Mouse (Mus musculus) lung, adult 2 months (tissue): ENCODE results near the gene Dgcr6. TPM values are rescaled to one million over a fixed set of nuclear protein-coding genes. Genes with fewer than 3 reads are reported as not detected.

Source experiments
- DNase-seq: peaks from one replicate; pipeline ENCODE4 v3.0.0; 2022
- H3K4me1 ChIP-seq: fragments of 200-500 bp; 2 replicates; pipeline ENCODE4 v1.6.1; 2011; ENCODE audit warnings: low read length; ENCODE audit not compliant: control insufficient read depth, insufficient read depth
- H3K4me3 ChIP-seq: fragments of 200-500 bp; replicated peaks from 2 replicates; pipeline ENCODE3; 2011; ENCODE audit warnings: low read depth, mild to moderate bottlenecking, control low read depth, low read length; ENCODE audit errors: extremely low read depth
- CTCF ChIP-seq: fragments of 200-500 bp; IDR thresholded peaks from 2 replicates; pipeline ENCODE4 v1.5.1; 2011; ENCODE audit warnings: mild to moderate bottlenecking, low read length, control low read depth; ENCODE audit not compliant: insufficient read depth
- POLR2A ChIP-seq: fragments of 200-500 bp; IDR thresholded peaks from 2 replicates; pipeline ENCODE4 v1.6.1; 2011; ENCODE audit warnings: low read depth, mild to moderate bottlenecking, control low read depth, low read length, borderline replicate concordance; ENCODE audit errors: extremely low read depth
- WGBS: fragments of 180-500 bp; shearing (Covaris S2); methylation state at CpG from one replicate; pipeline ENCODE4 v1.1.7; 2018; 5-methylcytosine and 5-hydroxymethylcytosine counted together
- polyA plus RNA-seq: library from polyadenylated mRNA; depleted of rRNA; stranded (reverse); fragments of >200 nt; gene quantifications from 2 replicates; pipeline ENCODE4 v1.2.3, GENCODE M21; 2012; rRNA removed

The Dgcr6 gene
- polyA plus RNA-seq, 1 experiment = 59.2 TPM

GRCm38 (mm10) chr16:18108221-18108966, 55.7 kb downstream of the Dgcr6 start:
- H3K4me1 ChIP-seq = no peaks in the 10 kb centered on the region
- WGBS = 54% methylated on average over 5 of the region's 5 CpGs
- H3K4me3 ChIP-seq = no peak overlapping the region
- peak; percentile 94 for TF ChIP-seq CTCF
- no peak for TF ChIP-seq POLR2A
- peak; percentile 70 for DNase-seq

DNA sequence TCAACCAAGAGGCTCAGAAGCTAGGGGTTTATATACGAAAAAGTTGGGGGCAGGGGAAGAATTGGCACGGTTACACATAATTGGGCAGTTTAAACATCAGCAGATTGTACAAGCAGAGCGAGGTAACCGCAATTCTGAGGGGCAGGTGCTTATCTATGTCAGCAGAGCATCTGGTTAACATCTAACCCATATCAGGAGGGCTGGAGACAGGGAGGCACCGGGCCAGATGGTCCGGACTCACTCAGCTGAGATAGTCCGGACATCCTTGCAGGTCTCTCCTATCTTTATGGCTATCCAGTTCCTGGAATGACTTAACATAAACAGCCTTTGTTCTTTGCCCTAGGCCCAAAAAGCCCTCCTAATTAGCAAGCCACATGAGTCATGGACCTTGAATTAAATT, 58.4 kb downstream of the Dgcr6 start:
- no peaks in the 10 kb centered on the region for H3K4me1 ChIP-seq
- TF ChIP-seq CTCF = no peak
- WGBS = 81% methylated on average over 7 of the region's 7 CpGs
- H3K4me3 ChIP-seq = no peak overlapping the region
- DNase-seq = no peak

- DNase-seq = no peak
- H3K4me3 ChIP-seq = no peak overlapping the region
- 65% methylated on average over 4 of the region's 4 CpGs for WGBS
- H3K4me1 ChIP-seq = no peaks in the 10 kb centered on the region
- TF ChIP-seq POLR2A (no peak), CTCF (no peak)
Observed at GRCm38 (mm10) chr16:18116467-18116866, 63.8 kb downstream of the Dgcr6 start.

DNA sequence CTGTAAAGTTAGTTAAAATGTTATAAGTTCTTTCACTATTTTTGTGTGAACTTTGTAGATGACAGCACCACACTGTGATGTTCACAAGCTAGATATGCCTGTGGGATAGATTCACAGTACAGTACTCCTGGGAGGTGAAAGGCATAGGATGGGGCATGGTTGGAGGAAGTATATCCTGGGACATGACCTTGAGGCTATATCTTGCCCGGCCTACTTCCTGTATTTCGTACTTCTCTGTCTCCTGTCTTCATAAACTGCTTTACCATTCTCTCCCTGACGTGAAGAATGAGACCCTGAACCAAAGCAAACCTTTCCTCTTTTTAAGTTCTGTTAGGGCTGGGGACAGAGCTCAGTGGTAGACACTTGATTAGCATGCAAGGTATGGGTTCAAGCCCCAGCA, 65.6 kb downstream of the Dgcr6 start:
- DNase-seq = no peak
- WGBS = 42% methylated on average over 3 of the region's 3 CpGs
- TF ChIP-seq CTCF = no peak
- no peaks in the 10 kb centered on the region for H3K4me1 ChIP-seq
- no peak overlapping the region for H3K4me3 ChIP-seq

DNA sequence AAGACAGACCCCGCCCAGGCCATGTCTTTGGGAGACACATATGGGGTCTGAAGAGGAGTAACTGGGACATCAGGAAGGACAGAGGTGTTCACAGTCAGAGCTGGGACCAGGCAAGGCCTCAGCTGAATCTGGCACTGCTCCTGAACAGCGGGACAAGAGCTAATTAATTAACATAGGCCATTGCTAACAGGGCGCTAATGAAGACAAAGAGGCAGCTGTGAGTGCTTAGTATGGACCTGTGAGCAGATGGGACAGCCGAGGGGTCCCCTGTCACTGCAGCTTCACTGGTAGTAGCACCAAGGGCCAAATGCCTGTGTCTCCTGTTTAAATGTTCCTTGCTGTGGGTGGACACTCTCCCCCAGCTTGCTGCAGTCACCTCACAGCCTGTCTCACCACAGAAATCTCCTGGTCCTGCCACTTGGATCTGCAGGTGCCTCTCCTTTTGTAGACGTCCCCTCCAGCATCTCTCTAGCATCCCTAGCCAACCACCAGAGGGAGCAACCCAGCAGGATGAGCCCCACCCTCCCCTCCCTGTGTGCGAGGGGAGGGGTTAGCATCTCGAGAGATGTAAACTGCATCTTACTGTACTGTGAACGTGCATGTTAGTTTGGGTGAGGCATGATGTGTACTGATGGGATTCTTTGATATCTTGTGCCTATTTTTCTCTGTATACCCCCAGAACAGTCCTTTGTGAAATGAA, 66.5 kb downstream of the Dgcr6 start:
- TF ChIP-seq CTCF (peak; percentile 39), POLR2A (no peak)
- 27% methylated on average over 8 of the region's 8 CpGs for WGBS
- Histone ChIP-seq H3K4me1 (no peaks in the 10 kb centered on the region), H3K4me3 (no peak overlapping the region)
- no peak for DNase-seq

Other genes with a start within 250 kb of the Dgcr6 start
- 0.08 and 0.10 TPM in 2 replicates for gene B830017H08Rik, start 219.7 kb upstream of the Dgcr6 start, polyA plus RNA-seq
- 7.5 and 9.4 TPM in 2 replicates for gene Car15, start 214.5 kb upstream of the Dgcr6 start, polyA plus RNA-seq
- 1.5 and 1.7 TPM in 2 replicates for gene Gm20518, start 161.2 kb upstream of the Dgcr6 start, polyA plus RNA-seq
- gene Tssk1, start 158.6 kb upstream of the Dgcr6 start, polyA plus RNA-seq = 0.07 and 0.09 TPM in 2 replicates
- 138 and 144 TPM in 2 replicates for gene Dgcr2, start 154.3 kb upstream of the Dgcr6 start, polyA plus RNA-seq
- not detected in 2 replicates for gene Tssk2, start 154.2 kb upstream of the Dgcr6 start, polyA plus RNA-seq
- gene Ess2, start 141.5 kb upstream of the Dgcr6 start, polyA plus RNA-seq = 17.5 and 22.8 TPM in 2 replicates
- gene Gsc2, start 137.8 kb upstream of the Dgcr6 start, polyA plus RNA-seq = not detected in 2 replicates
- 166 and 199 TPM in 2 replicates for gene Slc25a1, start 124.6 kb upstream of the Dgcr6 start, polyA plus RNA-seq
- not detected in 2 replicates for gene Vpreb2, start 72.4 kb upstream of the Dgcr6 start, polyA plus RNA-seq
- 49.3 and 56.7 TPM in 2 replicates for gene Prodh, start 37.3 kb downstream of the Dgcr6 start, polyA plus RNA-seq
- 1.1 and 1.4 TPM in 2 replicates for gene Rtn4r, start 74.8 kb downstream of the Dgcr6 start, polyA plus RNA-seq
- gene Ccdc188, start 165.0 kb downstream of the Dgcr6 start, polyA plus RNA-seq = not detected in 2 replicates
- 98.7 and 124 TPM in 2 replicates for gene Zdhhc8, start 182.3 kb downstream of the Dgcr6 start, polyA plus RNA-seq
- 41.9 and 55.2 TPM in 2 replicates for gene Trmt2a, start 195.8 kb downstream of the Dgcr6 start, polyA plus RNA-seq
- 31.5 and 34.8 TPM in 2 replicates for gene Ranbp1, start 195.9 kb downstream of the Dgcr6 start, polyA plus RNA-seq
- gene Gm49776, start 205.5 kb downstream of the Dgcr6 start, polyA plus RNA-seq = 0.34 TPM in 1 of 2 replicates, not detected in the other
- 16.0 and 22.3 TPM in 2 replicates for gene Dgcr8, start 236.4 kb downstream of the Dgcr6 start, polyA plus RNA-seq